Mouse (Mus musculus) heart, adult 11 months (tissue): ENCODE results near the gene Stim1.

Experiments
- DNase-seq: peaks from one replicate; pipeline ENCODE4 v3.0.0; 2022

Stim1 gene

GRCm38 (mm10) chr7:102458618-102459380, 191.2 kb downstream of the Stim1 start:
- peak; percentile 17 for DNase-seq

- DNase-seq = peak; percentile 62
These were observed 200.0 kb downstream of the Stim1 start for GRCm38 (mm10) chr7:102467566-102467965.

- peak; percentile 73 for DNase-seq
These were observed 205.1 kb downstream of the Stim1 start for GRCm38 (mm10) chr7:102472675-102473074.

- DNase-seq = peak; percentile 74
These were observed 209.0 kb downstream of the Stim1 start for GRCm38 (mm10) chr7:102476601-102477000.

- peak; percentile 72 for DNase-seq
These were observed 209.8 kb downstream of the Stim1 start for GRCm38 (mm10) chr7:102477377-102477776.

GRCm38 (mm10) chr7:102478425-102478824, 210.8 kb downstream of the Stim1 start:
- peak; percentile 76 for DNase-seq

GRCm38 (mm10) chr7:102478926-102479325, 211.3 kb downstream of the Stim1 start:
- DNase-seq = no peak

- DNase-seq = peak; percentile 88
These were observed 211.9 kb downstream of the Stim1 start for GRCm38 (mm10) chr7:102479368-102480078.

- DNase-seq = no peak
These were observed 213.2 kb downstream of the Stim1 start for GRCm38 (mm10) chr7:102480821-102481220.

GRCm38 (mm10) chr7:102481579-102481978, 214.0 kb downstream of the Stim1 start, which contains the start of gene Olfr543:
TSS of gene Olfr543 (minus strand) at chr7:102481679.
- DNase-seq = peak; percentile 45

GRCm38 (mm10) chr7:102483665-102484064, 216.1 kb downstream of the Stim1 start:
- peak; percentile 85 for DNase-seq

GRCm38 (mm10) chr7:102484766-102485165, 217.2 kb downstream of the Stim1 start:
- peak; percentile 27 for DNase-seq

- DNase-seq = peak; percentile 57
These were observed 218.5 kb downstream of the Stim1 start for GRCm38 (mm10) chr7:102486105-102486504.
